Mouse (Mus musculus): ENCODE results near the gene Vmn1r11.

The Vmn1r11 gene

GRCm38 (mm10) chr6:57133155-57133554, at the start of gene Vmn1r11:
Gene Vmn1r11, plus strand, starts transcription at chr6:57133455.
- DNase-seq (ENCODE audit: low spot score): no peak

GRCm38 (mm10) chr6:57106358-57106757, 26.9 kb upstream of the Vmn1r11 start:
- DNase-seq (ENCODE audit: low spot score): no peak

GRCm38 (mm10) chr6:57109154-57109553, 24.1 kb upstream of the Vmn1r11 start, which contains the start of gene Vmn1r10:
Gene Vmn1r10, plus strand, starts transcription at chr6:57109454.
- no peak for DNase-seq (ENCODE audit: low spot score)

GRCm38 (mm10) chr6:57156619-57157018, 23.4 kb downstream of the Vmn1r11 start, which contains the start of gene Vmn1r12:
Gene Vmn1r12, plus strand, starts transcription at chr6:57156919.
- DNase-seq (ENCODE audit: low spot score): no peak

Data from testis, postnatal 10 days (tissue).